Mouse (Mus musculus) bone marrow, adult 2 months (tissue): ENCODE measurements around the gene Ttc9c.

Experiments
- CTCF ChIP-seq: fragments of 200-500 bp; IDR thresholded peaks from 2 replicates; pipeline ENCODE4 v1.5.1; 2011; ENCODE audit warnings: low read length, control low read depth; ENCODE audit not compliant: control insufficient read depth, insufficient read depth
- POLR2A ChIP-seq: fragments of 200-500 bp; IDR thresholded peaks from 2 replicates; pipeline ENCODE4 v1.6.1; 2011; ENCODE audit warnings: low read depth, mild to moderate bottlenecking, control low read depth, low read length, borderline replicate concordance; ENCODE audit not compliant: control insufficient read depth

DNA sequence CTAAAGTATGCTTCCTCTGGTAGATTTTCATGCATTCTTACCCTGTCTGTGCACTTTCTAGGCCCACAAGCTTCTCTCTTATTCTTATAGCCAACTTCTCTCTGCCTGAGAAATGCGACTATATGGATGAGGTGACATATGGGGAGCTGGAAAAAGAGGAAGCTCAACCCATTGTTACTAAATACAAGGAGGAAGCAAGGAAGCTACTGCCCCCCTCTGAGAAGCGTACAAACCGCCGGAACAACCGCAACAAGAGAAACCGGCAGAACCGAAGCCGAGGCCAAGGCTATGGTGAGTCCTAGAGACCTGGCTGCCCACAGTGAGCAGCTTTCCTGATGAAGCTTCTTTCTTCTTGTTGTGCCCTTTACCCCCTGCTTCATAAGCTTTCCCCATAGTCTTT is 10.5 kb upstream of the Ttc9c start, which contains the start of gene AC129217.1:
- TF ChIP-seq CTCF (no peak), POLR2A (no peak)
